Mouse (Mus musculus) liver, embryonic 14.5 days (tissue): ENCODE data around the gene Ttll3.

Experiments
- CTCF ChIP-seq: IDR thresholded peaks from 2 replicates; pipeline ENCODE4 v1.5.1; 2016; ENCODE audit warnings: antibody characterized with exemption, low read depth, control low read depth
- EP300 ChIP-seq: IDR thresholded peaks from 2 replicates; pipeline ENCODE4 v1.6.1; 2016; ENCODE audit warnings: antibody characterized with exemption, low read depth

DNA sequence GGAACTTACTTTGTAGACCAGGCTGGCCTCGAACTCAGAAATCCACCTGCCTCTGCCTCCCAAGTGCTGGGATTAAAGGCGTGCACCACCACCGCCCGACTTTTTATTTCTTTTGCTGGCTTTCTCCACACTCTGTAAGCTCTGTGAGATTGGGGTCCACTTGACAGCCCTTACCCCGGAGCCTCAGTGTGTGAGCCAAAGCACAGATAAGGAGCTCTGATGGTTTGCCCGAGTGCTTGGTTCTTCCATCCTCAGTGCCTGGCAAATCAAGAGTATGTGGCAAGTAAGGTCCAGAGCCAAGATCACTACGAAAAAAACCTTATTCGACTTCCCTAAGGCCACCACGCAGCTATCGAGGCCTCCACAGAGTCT lies 2.9 kb downstream of the Ttll3 start:
- TF ChIP-seq CTCF (no peak), EP300 (no peak)
